Mouse (Mus musculus): ENCODE data around the gene Cluap1.
"Not testable (repeated sequence)": the region's sequence is repeated elsewhere in the genome, so short reads cannot be mapped to it uniquely, and the experiment has no call there.

Gene Cluap1

GRCm38 (mm10) chr16:3934701-3935100, 26.1 kb downstream of the Cluap1 start:
- no peak for DNase-seq (ENCODE audit: low spot score in 2 of 2)

- no peak for DNase-seq (ENCODE audit: low spot score in 2 of 2)
These were observed 42.5 kb downstream of the Cluap1 start for GRCm38 (mm10) chr16:3951141-3951540.

GRCm38 (mm10) chr16:3956369-3956768, 47.8 kb downstream of the Cluap1 start:
- peak in 1 of 2 experiments; percentile 11 for DNase-seq (ENCODE audit: low spot score in 2 of 2)

- DNase-seq (ENCODE audit: low spot score in 2 of 2) = no peak
These were observed 50.7 kb downstream of the Cluap1 start for GRCm38 (mm10) chr16:3959261-3959660.

- DNase-seq (ENCODE audit: low spot score in 2 of 2) = no peak
These were observed 56.4 kb downstream of the Cluap1 start for GRCm38 (mm10) chr16:3964990-3965389.

GRCm38 (mm10) chr16:3965534-3965933, 56.9 kb downstream of the Cluap1 start:
- DNase-seq (ENCODE audit: low spot score in 2 of 2) = no peak

GRCm38 (mm10) chr16:3974456-3974855, 65.9 kb downstream of the Cluap1 start:
- DNase-seq (ENCODE audit: low spot score in 2 of 2) = not testable (repeated sequence)

- no peak for DNase-seq (ENCODE audit: low spot score in 2 of 2)
These were observed 67.1 kb downstream of the Cluap1 start for GRCm38 (mm10) chr16:3975658-3976057.

GRCm38 (mm10) chr16:3976251-3976671, 67.7 kb downstream of the Cluap1 start, which contains the start of gene Nlrc3:
Nlrc3 (minus strand) TSS chr16:3976632.
- DNase-seq (ENCODE audit: low spot score in 2 of 2) = no peak

- DNase-seq (ENCODE audit: low spot score in 2 of 2) = no peak
These were observed 68.1 kb downstream of the Cluap1 start for GRCm38 (mm10) chr16:3976712-3977111.

GRCm38 (mm10) chr16:3982173-3982572, 73.6 kb downstream of the Cluap1 start:
- DNase-seq (ENCODE audit: low spot score in 2 of 2) = no peak

- no peak for DNase-seq (ENCODE audit: low spot score in 2 of 2)
These were observed 74.6 kb downstream of the Cluap1 start for GRCm38 (mm10) chr16:3983146-3983700.

GRCm38 (mm10) chr16:3988410-3988809, 79.8 kb downstream of the Cluap1 start:
- DNase-seq (ENCODE audit: low spot score in 2 of 2) = no peak
